14 mouse cellular contexts compared by ENCODE assay signal in the genomic region with DNA sequence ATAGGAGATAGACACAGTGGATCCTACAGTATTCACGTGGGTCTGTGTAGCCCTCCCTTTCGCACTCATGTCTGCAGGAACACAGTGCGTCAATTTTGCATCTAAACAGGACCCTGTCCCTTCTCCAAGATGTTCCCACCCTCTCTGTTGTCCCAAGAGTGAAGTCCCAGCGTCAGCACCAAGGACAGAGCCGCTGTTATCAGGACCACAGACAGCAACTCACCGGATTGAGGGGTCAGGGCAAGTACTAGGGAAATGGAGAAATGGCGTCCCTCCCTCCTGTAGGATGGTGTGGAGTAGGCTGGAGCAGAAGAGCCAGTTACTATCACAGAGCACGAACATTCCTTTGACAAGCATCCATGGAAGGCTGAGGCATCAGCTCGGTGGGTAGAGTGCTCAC. TPM values are rescaled to one million over a fixed set of nuclear protein-coding genes. Genes with fewer than 3 reads are reported as not detected.
DNase-seq lines count a peak whose midpoint lies in the region; ATAC-seq and TF ChIP-seq lines count a peak whose summit lies in the region.
"Had no signal": no experiment of that assay in that cellular context is flagged by ENCODE, and none has a peak within 500 bp of the region (broad histone marks: within the 10 kb centered on the region; RNA-seq: fewer than 3 reads in every experiment).

No protein-coding gene starts in this region.

- no peak overlapping the region for H3K4me2 ChIP-seq in kidney, postnatal 0 days (ENCODE audit: low read length)
- no peak overlapping the region for H3K4me2 ChIP-seq in limb, embryonic 11.5 days (ENCODE audit: low read depth, severe bottlenecking)
- H3K4me2 ChIP-seq: intestine, embryonic 15.5 days; stomach, embryonic 15.5 days had no signal

- no peak for TF ChIP-seq CTCF in kidney, postnatal 0 days (IDR thresholded peaks at IDR 0.05; ENCODE audit: low read depth)

- H3K9me3 ChIP-seq in kidney, postnatal 0 days (replicated peaks; ENCODE audit: low read length), result no peaks in the 10 kb centered on the region
- H3K9me3 ChIP-seq in limb, embryonic 11.5 days (ENCODE audit: control insufficient read depth, low read length), result no peaks in the 10 kb centered on the region
- H3K9me3 ChIP-seq: intestine, embryonic 15.5 days; stomach, embryonic 15.5 days had no signal

- no peaks in the 10 kb centered on the region for H3K27me3 ChIP-seq in kidney, postnatal 0 days (ENCODE audit: insufficient read depth, low read length)
- no peaks in the 10 kb centered on the region for H3K27me3 ChIP-seq in limb, embryonic 11.5 days (ENCODE audit: control insufficient read depth, insufficient read depth, low read length)
- H3K27me3 ChIP-seq: stomach, embryonic 15.5 days had no signal

- H3K36me3 ChIP-seq in kidney, postnatal 0 days (ENCODE audit: insufficient read depth, low read length), result no peaks in the 10 kb centered on the region
- H3K36me3 ChIP-seq in limb, embryonic 11.5 days (ENCODE audit: control insufficient read depth, insufficient read depth, low read length), result no peaks in the 10 kb centered on the region
- H3K36me3 ChIP-seq: intestine, embryonic 15.5 days; stomach, embryonic 15.5 days had no signal

- DNase-seq in kidney, postnatal 0 days (ENCODE audit: low spot score), result peak; percentile 62
- no peak for DNase-seq in kidney, adult 9 months
- DNase-seq in A20 (ENCODE audit: low read depth, low spot score) (peak; percentile 24), ZHBTc4 (ENCODE audit: low read depth, low spot score) (peak; percentile 81)
- DNase-seq in limb, embryonic 11.5 days (ENCODE audit: low spot score), result peak; percentile 87
- DNase-seq in left cerebral cortex, adult 11 months (ENCODE audit: low spot score), result no peak
- no peak for DNase-seq in right cerebral cortex, adult 18-20 months
- DNase-seq in layer of hippocampus, adult 11-12 months (ENCODE audit: low spot score), result no peak
- DNase-seq: cerebellum, adult 9-11 months; gastrocnemius, postnatal 10 days had no signal

- no peak overlapping the region for H3K4me3 ChIP-seq in kidney, postnatal 0 days (replicated peaks; ENCODE audit: low read depth, low read length)
- no peak overlapping the region for H3K4me3 ChIP-seq in limb, embryonic 11.5 days (ENCODE audit: low read depth, low read length)
- H3K4me3 ChIP-seq: intestine, embryonic 15.5 days; stomach, embryonic 15.5 days had no signal

- no peak; the same call in 1 of the 2 replicates for ATAC-seq in kidney, postnatal 0 days (replicated peaks; ENCODE audit: low FRiP score, low read depth)
- ATAC-seq in limb, embryonic 11.5 days (ENCODE audit: insufficient number of reproducible peaks, low FRiP score, low TSS enrichment, low read depth), result no peak
- ATAC-seq: intestine, embryonic 15.5 days had no signal

- no peak overlapping the region for H3K27ac ChIP-seq in kidney, postnatal 0 days
- no peak overlapping the region for H3K27ac ChIP-seq in limb, embryonic 11.5 days (replicated peaks; ENCODE audit: low read depth, low read length)
- H3K27ac ChIP-seq: intestine, embryonic 15.5 days; stomach, embryonic 15.5 days had no signal

- 20% methylated on average over 9 of the region's 9 CpGs for WGBS in kidney, postnatal 0 days
- WGBS in limb, embryonic 11.5 days, result 31% methylated on average over 9 of the region's 9 CpGs

- no peak overlapping the region for H3K9ac ChIP-seq in kidney, postnatal 0 days (ENCODE audit: low read depth, low read length)
- H3K9ac ChIP-seq in limb, embryonic 11.5 days (ENCODE audit: low read length), result no peak overlapping the region
- H3K9ac ChIP-seq: intestine, embryonic 15.5 days; stomach, embryonic 15.5 days had no signal

- H3K4me1 ChIP-seq in kidney, postnatal 0 days (replicated peaks; ENCODE audit: insufficient read depth, low read length), result no peaks in the 10 kb centered on the region
- H3K4me1 ChIP-seq in limb, embryonic 11.5 days (ENCODE audit: control insufficient read depth, insufficient read depth, low read length), result no peaks in the 10 kb centered on the region
- H3K4me1 ChIP-seq: intestine, embryonic 15.5 days; stomach, embryonic 15.5 days had no signal

RNA-seq across cellular contexts. Expression of gene Lypd5, which starts 10.3 kb away (rescaled TPM):
- not detected in 2 replicates for polyA plus RNA-seq in kidney, postnatal 0 days (2015; fragmentation: Nextera tagmentation; extraction: Ambion mirVana)
- polyA plus RNA-seq in limb, embryonic 11.5 days (2014; fragmentation: Nextera tagmentation; extraction: Ambion mirVana), result not detected in 2 replicates
- polyA plus RNA-seq: intestine, embryonic 15.5 days; liver, adult 2 months; neural tube, embryonic 14.5 days had no signal

RNA-seq across cellular contexts. Expression of gene Kcnn4, which starts 10.8 kb away (rescaled TPM):
- polyA plus RNA-seq in kidney, postnatal 0 days (2015; fragmentation: Nextera tagmentation; extraction: Ambion mirVana), result 8.0 and 9.6 TPM in 2 replicates
- polyA plus RNA-seq in limb, embryonic 11.5 days (2014; fragmentation: Nextera tagmentation; extraction: Ambion mirVana), result 2.6 and 2.7 TPM in 2 replicates

RNA-seq across cellular contexts. Expression of gene Tescl, which starts 25.5 kb away (rescaled TPM):
- 0.27 and 0.45 TPM in 2 replicates for polyA plus RNA-seq in kidney, postnatal 0 days (2015; fragmentation: Nextera tagmentation; extraction: Ambion mirVana)
- polyA plus RNA-seq in limb, embryonic 11.5 days (2014; fragmentation: Nextera tagmentation; extraction: Ambion mirVana), result not detected in 2 replicates
- polyA plus RNA-seq: liver, adult 2 months; stomach, embryonic 15.5 days had no signal

RNA-seq across cellular contexts. Expression of gene Smg9, which starts 40.1 kb away (rescaled TPM):
- 20.6 and 20.8 TPM in 2 replicates for polyA plus RNA-seq in kidney, postnatal 0 days (2015; fragmentation: Nextera tagmentation; extraction: Ambion mirVana)
- polyA plus RNA-seq in limb, embryonic 11.5 days (2014; fragmentation: Nextera tagmentation; extraction: Ambion mirVana), result 20.2 and 22.1 TPM in 2 replicates

RNA-seq across cellular contexts. Expression of gene Zfp94, which starts 42.8 kb away (rescaled TPM):
- polyA plus RNA-seq in kidney, postnatal 0 days (2015; fragmentation: Nextera tagmentation; extraction: Ambion mirVana), result 9.8 and 10.0 TPM in 2 replicates
- 13.2 and 14.2 TPM in 2 replicates for polyA plus RNA-seq in limb, embryonic 11.5 days (2014; fragmentation: Nextera tagmentation; extraction: Ambion mirVana)

Comparison
In these comparisons a context has a peak if more than half of its experiments do, and no peak if none do; other contexts are left out.
1. DNase-seq: peak in kidney, postnatal 0 days (single experiment), A20 (single experiment), ZHBTc4 (single experiment) and limb, embryonic 11.5 days (single experiment); none in kidney, adult 9 months (single experiment), left cerebral cortex, adult 11 months (single experiment), right cerebral cortex, adult 18-20 months (single experiment) and layer of hippocampus, adult 11-12 months (single experiment).